Mouse (Mus musculus): Measurements from ENCODE around the gene Txnrd3.

Gene Txnrd3

DNA sequence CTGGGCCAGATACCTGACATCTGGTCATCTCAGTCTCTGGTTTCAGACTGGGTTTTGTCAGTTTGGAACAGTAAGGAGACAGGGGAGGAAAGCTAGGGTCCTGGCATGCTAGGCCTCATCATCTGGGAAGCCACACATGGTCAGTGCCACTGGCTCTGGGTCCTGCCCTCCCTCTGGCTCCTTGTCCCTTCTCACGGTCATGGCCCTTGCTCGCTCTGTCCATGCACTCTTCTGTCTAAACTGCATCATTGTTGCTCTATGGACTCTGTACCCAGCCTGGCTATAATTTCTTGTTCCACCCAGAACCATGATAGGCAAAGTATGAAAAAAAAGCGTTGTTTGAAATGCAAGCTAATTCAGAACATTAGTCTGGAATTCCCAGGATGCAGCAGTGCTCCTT, 11.2 kb downstream of the Txnrd3 start:
- DNase-seq (ENCODE audit: low spot score), result no peak

DNA sequence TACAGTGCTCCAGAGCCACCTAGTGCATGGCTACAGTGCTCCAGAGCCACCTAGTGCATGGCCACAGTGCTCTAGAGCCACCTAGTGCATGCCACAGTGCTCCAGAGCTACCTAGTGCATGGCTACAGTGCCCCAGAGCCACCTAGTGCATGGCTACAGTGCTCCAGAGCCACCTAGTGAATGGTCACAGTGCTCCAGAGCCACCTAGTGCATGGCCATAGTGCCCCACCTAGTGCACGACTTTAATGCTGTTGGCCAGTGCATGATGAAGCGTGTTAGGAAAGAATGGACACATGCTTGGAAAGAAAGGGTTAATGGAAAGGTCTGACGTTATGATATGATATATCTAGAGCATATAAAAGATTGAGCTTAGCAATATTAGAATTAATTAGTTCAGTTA, 14.6 kb downstream of the Txnrd3 start:
- DNase-seq (ENCODE audit: low spot score), result no peak

DNA sequence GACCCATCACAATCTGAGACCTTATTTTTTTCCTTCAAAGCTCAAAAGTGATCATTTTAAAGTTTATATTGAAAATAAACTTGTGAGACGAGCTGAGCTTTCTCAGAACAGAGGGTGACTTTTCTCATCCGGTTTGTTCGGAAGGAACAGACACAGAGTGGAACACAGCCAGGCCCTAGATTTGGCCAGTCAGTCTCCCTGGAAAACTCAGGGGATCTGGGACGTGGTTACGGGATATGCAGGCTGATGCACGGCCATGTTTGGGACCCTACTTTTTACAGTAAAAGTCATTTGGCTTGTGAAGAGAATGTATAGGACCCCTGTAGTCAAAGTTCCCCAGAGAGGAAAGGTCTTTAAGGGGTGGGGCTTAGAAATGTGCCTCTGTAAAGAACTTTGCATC, 15.1 kb downstream of the Txnrd3 start:
- DNase-seq (ENCODE audit: low spot score), result no peak

DNA sequence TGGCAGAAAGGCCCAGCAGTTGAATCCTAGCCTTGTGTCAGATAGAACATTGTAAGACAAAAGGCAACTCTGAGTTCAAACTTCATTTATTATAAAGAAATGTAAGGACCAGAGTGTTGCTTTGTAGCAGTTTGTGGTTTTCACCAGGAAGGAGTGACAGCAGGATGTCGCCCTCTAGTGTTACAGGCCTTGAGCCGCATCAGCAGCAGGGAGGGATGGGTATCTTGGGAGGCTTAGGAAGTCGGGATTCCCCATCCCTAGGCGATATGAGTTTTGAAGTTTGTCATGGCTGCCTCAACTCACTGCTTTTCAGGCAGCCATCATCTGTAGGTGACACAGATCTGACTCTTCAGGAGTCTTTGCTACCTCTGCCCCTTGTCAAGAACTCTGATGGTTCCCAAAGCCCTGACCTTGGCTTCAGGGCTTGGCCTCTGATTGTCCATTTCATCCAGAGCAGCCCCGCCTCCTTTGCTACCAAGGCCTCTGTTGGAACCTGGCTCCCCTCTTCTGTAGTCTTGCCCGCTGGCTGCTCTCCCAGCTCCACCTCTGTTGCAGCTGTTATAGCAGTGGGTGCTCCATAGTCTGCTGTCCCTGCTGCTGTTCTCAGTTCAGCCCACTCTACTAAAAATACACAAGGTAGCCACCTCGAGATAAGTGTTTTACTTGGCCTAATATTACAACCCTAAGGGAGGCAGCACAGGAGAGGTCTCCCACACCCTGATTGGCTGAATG, 16.1 kb downstream of the Txnrd3 start:
- no peak for DNase-seq (ENCODE audit: low spot score)

DNA sequence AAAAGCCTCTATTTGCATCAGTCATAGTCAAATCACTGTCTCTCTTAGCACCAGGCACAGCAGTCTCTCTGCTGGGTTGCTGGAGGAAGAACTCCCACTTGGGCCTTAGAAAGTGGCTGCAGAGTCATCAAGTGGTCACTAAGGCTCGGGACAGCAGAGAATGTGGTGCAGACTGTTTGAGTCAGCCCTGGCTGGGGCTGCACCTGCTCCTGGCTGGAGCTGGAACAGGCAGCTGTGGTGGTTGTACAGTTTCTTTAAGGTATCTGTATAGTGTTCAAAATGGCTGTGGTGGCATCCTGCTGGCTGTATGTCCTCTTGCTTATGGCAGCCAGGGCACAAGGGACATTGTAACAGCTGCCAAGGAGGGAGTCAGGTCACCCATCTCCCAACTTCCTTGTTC, 16.7 kb downstream of the Txnrd3 start:
- no peak for DNase-seq (ENCODE audit: low spot score)

DNA sequence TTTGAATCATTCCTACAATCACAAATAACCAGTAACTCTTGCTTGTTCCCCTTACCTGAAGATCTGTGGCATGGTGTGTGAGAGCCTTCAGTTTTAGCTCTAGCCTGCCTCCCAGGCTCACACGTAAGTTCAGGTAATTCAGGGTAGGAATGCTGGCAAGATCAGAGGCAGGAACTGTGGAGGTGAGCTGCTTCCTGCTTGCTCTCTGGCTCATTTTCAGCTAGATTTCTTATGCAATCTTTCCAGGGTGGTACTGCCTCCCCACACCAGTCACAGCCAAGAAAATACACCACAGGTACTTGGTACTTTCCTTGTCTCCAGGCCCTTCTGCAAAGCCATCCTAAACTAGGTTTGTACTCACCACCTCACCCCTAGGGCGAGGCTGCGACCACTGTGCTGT, 18.7 kb downstream of the Txnrd3 start:
- DNase-seq (ENCODE audit: low spot score), result no peak

DNA sequence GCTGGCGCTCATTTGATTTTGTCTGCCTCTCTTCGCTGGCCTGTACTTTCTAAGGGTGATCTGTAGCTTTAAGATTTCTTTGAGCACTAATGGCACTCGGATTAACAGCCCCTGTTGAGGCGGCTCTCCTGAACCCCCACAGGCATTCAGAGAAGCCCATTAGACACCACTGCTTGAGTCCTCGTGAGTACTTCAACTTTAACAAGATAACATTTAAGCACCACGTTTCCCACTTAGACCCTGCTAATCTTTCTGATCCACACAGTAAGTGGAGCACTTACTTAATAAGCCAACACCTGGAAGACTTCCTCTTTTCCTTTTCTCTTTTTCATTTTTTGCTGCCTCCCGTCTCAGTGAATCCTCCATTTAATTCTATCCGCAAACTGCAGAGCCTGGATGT, 21.4 kb downstream of the Txnrd3 start:
- DNase-seq (ENCODE audit: low spot score), result no peak

DNA sequence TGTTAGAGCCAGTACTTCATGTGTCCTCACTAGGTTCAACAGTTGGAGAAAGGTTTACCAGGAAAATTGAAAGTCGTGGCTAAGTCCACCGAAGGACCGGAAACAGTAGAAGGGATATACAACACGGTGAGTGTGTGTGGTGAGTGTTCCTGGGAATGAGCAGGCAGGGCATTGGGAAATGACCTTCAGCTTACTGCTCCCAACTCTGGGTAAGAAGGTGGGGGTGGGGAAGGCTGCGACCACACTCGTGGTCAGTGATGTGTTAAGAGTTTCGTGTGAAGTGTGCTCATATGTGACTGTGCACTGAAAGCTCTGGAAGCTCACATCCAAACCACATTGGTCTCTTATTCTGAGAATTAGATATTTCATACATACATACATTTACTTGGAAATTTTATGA, 21.9 kb downstream of the Txnrd3 start:
- DNase-seq (ENCODE audit: low spot score), result no peak

DNA sequence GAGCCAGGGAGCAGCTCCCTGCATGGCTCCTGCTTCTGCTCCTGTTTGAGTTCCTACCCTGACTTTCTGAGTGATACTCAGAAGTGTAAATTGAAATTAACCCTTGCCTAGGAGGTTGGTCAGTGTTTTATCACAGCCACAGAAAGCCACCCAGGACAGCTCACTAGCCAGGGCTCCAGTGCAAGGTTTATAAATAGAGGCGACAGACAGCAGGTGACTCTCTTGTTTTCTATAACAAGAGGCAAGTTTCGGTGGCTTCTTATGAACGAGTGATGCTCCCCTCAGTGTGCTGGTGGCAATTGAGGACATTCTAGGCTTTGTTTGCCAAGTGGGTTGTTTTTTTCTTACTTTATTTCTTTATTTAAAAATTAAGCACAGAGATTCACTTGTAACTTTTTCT, 23.2 kb downstream of the Txnrd3 start:
- DNase-seq (ENCODE audit: low spot score), result no peak

DNA sequence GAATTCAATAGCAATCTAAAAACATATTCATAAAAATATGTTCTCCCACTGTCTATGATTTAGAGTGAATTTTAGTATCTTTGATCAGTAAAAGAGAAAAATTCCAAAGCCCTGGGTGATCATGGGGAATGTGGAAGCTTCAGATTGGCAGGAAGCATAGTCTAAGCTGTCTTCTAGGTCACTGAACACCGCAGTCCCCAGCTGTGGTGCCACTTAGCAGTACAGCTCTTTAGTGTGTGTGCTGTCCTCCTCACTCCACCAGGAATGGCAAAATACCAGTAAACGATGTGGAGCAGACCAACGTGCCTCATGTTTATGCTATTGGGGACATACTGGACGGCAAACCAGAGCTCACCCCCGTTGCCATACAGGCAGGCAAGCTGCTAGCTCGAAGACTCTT, 25.8 kb downstream of the Txnrd3 start:
- no peak for DNase-seq (ENCODE audit: low spot score)

DNA sequence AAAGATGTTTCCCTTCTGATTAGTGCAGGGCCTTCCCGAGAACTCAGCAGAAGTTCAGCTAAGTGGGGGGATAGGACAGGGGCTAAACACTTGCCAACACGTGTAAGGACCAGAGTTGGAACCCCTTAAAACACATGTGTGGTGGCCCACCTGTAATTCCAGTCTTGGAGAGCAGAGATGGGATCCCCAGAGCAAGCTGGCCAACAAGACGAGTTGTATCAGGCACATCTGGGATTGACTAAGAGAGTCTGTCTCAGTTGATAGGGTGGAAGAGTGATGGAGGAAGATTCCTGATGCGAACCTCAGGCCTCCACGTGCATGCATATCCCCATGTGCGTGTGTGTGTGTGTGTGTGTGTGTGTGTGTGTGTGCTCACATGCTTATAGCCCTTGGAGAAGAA, 27.6 kb downstream of the Txnrd3 start:
- no peak for DNase-seq (ENCODE audit: low spot score)

DNA sequence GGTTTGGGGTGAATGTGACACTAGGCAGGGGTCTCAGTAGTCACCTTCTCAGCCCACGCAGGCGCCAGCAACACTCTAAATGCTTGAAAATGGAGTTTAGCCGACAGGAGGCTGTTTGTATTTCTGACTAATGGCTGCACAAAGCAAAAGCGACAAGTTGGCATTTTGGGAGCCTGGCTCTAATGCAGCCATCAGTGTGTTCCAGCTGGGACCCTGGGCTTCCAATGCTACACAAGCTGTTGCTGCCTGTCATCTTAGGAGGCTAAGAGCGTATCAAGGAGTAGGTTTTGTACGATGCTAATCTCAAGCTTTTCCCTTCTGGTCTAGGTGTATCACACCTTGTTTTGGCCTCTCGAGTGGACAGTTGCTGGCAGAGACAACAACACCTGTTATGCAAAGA, 28.9 kb downstream of the Txnrd3 start:
- no peak for DNase-seq (ENCODE audit: low spot score)

DNA sequence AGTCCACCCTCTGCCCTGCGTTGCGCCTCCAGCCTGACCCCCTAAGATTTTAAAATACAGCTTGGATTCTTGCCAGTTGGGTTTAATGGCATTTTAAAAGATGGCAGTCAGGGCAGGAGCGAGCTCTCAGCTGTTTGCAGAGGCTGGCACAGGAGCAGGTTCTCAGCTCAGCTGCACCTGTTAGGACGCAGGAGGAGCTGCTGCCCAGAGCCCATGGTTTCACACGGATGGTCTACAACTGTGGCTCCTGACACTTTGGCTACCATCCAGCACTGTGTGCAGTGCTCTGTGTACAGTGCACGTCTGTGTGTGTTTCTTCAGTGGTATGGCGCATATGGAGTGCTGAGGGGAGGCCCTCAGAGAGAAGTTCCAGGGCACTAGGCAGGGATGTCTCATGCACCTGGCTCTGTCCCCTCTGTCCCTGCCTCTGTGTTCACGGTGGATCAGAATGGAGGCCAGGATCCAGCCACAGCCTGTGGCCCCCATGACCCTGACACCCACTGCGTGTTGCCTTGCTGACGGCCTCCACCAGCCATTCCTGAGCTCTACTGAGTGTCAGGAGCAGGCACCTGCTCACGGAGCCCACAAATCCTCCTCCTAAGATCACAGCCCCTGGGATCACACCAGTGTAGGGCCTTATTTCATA, 29.5 kb downstream of the Txnrd3 start:
- DNase-seq (ENCODE audit: low spot score), result no peak

DNA sequence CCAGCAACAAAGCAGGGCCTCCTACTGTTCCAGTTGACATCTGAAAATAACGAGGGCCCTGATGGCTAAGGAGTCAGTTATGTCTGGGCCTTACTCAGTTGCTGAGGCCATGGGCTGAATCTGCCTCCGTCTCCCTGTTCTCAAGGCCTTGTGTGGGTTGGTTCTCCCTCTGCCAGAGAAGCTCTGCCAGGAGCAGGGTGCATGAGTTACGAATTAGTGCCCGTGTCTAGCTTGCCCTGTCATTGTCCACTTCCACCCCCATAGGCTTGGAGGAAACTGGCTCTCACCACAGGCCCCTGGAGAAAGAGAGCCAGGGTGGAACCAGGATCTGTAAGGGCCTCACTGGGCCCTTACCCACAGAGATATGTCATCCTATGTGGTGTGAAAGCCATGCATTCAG, 34.7 kb downstream of the Txnrd3 start:
- no peak for DNase-seq (ENCODE audit: low spot score)

DNA sequence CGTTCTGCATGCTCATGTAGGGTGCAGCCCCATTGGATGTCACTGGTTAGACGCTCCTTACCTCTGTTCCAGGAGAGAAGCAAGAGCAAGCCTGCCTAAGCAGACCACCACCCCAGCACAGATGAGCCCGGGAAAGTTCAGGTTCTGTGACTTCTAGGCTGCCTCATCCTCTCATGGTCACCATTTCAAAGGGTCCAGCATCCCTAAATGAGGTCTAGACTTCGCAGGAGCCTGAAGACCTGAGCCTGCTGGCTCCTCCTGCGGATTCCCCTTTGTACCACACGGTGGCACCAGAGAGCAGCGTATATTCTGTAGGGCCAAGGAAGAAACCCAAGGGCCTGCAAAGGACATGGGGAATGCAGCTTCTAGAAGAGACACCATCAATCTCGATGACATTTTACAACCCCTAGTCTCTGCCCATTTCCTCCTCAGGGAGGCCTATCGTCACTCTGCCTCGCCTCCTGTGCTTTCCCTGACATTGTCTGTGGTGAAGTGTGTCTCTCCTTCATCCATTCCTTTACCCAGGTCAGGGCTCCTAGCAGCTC, 35.6 kb downstream of the Txnrd3 start:
- no peak for DNase-seq (ENCODE audit: low spot score)

DNA sequence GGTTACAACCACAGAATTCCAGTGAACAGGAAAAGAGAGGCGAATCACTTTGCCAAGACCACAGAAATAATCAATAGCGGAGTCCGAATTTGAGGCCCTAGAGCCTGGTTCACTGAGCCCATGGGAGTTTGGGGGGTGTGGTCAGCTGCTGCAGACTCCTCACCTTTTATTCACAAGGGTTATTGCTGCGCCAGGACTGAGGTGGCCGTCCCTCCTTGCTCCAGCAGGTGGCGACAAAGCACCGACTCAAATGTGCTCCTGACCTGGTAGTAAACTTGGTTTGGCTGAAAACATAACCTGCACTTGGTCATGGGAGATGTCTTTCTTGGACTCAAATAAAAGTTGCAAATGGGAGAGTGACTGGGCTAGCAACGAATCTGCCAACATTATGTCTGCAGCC, 36.4 kb downstream of the Txnrd3 start:
- peak; percentile 51 for DNase-seq (ENCODE audit: low spot score)

DNA sequence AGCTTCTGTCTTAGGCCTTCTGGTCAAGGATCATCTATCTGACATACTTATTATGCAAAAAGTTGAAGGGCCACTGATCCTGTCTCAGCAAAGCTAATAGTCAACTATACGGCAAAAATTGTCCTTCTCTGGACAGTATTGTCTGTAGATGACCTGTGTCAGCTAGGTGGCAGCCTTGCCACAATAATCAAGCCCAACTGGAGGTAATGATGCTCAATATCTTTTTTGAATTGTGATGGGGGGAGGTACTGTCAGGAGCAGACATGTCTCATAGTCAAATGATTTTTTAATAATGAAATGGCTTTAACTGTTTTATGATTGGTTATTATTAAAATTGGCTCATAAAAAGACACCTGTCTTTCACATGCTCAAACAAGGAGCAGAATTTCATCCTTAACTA, 40.4 kb downstream of the Txnrd3 start:
- DNase-seq (ENCODE audit: low spot score), result no peak

DNA sequence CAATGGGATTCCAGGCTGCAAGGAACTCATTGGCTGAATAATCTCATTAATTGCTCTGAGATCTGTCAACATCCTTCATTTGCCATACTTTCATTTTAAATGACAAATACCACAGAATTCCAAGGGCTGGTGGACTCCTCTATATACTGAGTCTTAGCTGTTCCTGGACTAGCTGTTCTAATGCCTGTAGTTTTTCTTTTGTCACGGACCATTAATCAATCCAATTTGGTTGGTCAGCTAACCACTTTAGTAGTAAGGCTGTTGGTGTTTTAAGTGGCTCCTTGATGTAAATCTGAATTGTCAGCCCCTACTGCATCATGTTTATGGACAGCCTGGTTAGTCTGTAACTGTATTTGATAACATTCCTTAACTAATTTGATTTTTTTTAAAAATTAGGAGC, 43.3 kb downstream of the Txnrd3 start:
- DNase-seq (ENCODE audit: low spot score), result no peak

DNA sequence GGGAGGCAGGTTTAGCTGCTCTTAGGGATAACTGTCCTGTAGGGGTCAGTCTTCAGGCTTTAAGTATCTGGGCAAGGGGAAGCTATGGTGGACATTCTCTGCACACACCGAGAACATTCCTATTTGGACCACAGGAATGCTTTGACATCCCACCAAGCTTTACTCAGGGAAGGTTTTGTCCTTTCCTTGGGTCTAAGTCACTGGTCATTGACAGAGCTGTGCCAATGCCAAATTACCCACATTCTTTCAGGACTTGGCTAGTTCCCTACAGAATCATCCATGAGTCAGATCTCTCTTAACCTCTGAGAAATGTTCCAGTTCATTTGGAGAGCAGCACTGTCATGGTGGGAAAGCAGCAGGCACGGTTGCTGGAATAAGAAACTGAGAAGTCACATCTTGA, 62.8 kb downstream of the Txnrd3 start:
- no peak for DNase-seq (ENCODE audit: low spot score)

DNA sequence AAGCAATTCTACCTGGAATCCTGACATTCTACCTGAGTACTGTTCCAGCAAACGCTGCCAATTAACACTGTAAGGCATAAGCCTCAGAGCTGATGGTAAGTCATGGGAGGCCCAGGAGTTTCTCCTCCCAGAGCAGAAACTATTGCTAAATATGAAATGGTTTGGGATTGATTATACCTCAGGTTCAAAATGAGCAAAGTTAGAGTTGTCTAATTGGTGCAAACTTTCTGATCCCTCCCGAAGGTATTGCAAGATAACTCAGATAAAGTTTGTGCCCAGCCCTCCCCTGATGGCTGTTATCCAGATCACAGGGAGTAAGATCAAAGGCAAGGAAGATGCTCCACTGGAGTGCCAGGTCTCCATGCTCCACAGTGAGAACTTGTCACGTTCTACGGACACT, 63.5 kb downstream of the Txnrd3 start, which contains the start of gene Vmn1r40:
Gene Vmn1r40, plus strand, starts transcription at position 301 of the 400 bp plus-strand sequence.
- no peak for DNase-seq (ENCODE audit: low spot score)

DNA sequence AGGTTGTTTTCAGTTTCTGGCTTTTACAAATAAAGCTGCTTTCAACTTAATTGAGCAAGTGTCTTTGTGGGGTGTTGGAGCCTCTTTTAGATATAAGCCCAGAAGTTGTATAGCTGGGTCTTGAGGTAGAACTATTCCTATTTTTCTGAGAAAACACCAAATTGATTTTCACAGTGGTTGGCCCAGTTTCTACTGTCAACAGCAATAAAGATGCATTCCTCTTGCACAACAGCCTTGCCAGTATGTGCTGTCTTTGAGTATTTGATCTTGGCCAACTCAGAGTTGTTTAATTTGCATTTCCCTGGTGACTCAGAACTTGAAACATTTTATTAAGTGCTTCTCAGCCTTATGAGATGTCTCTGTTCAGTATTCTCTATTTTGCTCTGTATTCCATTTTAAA, 74.3 kb downstream of the Txnrd3 start:
- no peak for DNase-seq (ENCODE audit: low spot score)
